29 mouse cellular contexts compared by ENCODE assay signal in genomic region chr5:136560656-136561055, GRCm38 (mm10). TPM values are rescaled to one million over a fixed set of nuclear protein-coding genes. Genes with fewer than 3 reads are reported as not detected.
DNase-seq lines count a peak whose midpoint lies in the region; ATAC-seq and TF ChIP-seq lines count a peak whose summit lies in the region.
"Had no signal": no experiment of that assay in that cellular context is flagged by ENCODE, and none has a peak within 500 bp of the region (broad histone marks: within the 10 kb centered on the region; RNA-seq: fewer than 3 reads in every experiment).

No protein-coding gene starts in this region.

- no peak overlapping the region for H3K4me2 ChIP-seq in lung, postnatal 0 days (replicated peaks; ENCODE audit: low read depth, low read length)
- H3K4me2 ChIP-seq in stomach, embryonic 16.5 days (ENCODE audit: low read depth, low read length), result no peak overlapping the region
- no peak overlapping the region for H3K4me2 ChIP-seq in stomach, postnatal 0 days (replicated peaks; ENCODE audit: low read depth)
- no peak overlapping the region for H3K4me2 ChIP-seq in liver, postnatal 0 days (ENCODE audit: low read depth, low read length)
- H3K4me2 ChIP-seq: embryonic facial prominence, embryonic 12.5 days; embryonic facial prominence, embryonic 15.5 days; heart, embryonic 12.5 days; heart, embryonic 15.5 days; hindbrain, embryonic 13.5 days had no signal

- no peaks in the 10 kb centered on the region for H3K27me3 ChIP-seq in lung, postnatal 0 days (replicated peaks; ENCODE audit: insufficient read depth, low read length)
- no peaks in the 10 kb centered on the region for H3K27me3 ChIP-seq in stomach, embryonic 16.5 days (ENCODE audit: control insufficient read depth, insufficient read depth, low read length)
- no peaks in the 10 kb centered on the region for H3K27me3 ChIP-seq in stomach, postnatal 0 days (ENCODE audit: control insufficient read depth, insufficient read depth, low read length)
- H3K27me3 ChIP-seq in liver, postnatal 0 days (ENCODE audit: insufficient read depth, low read length), result no peaks in the 10 kb centered on the region
- H3K27me3 ChIP-seq: CH12.LX; embryonic facial prominence, embryonic 15.5 days; heart, embryonic 12.5 days; heart, embryonic 15.5 days; hindbrain, embryonic 13.5 days had no signal

- H3K36me3 ChIP-seq in lung, postnatal 0 days (ENCODE audit: insufficient read depth, low read length), result no peaks in the 10 kb centered on the region
- H3K36me3 ChIP-seq in stomach, embryonic 16.5 days (ENCODE audit: control insufficient read depth, insufficient read depth, low read length), result no peaks in the 10 kb centered on the region
- no peaks in the 10 kb centered on the region for H3K36me3 ChIP-seq in stomach, postnatal 0 days (ENCODE audit: control insufficient read depth, insufficient read depth, low read length)
- no peaks in the 10 kb centered on the region for H3K36me3 ChIP-seq in liver, postnatal 0 days (replicated peaks; ENCODE audit: insufficient read depth, low read length)
- H3K36me3 ChIP-seq: embryonic facial prominence, embryonic 12.5 days; embryonic facial prominence, embryonic 15.5 days; heart, embryonic 12.5 days; heart, embryonic 15.5 days had no signal

- whole genome bisulfite sequencing in lung, postnatal 0 days, result 38% methylated on average over 7 of the region's 7 CpGs
- WGBS in stomach, embryonic 16.5 days, result 57% methylated on average over 7 of the region's 7 CpGs
- WGBS in stomach, postnatal 0 days, result 42% methylated on average over 7 of the region's 7 CpGs
- WGBS in liver, postnatal 0 days (ENCODE audit: insufficient replicate concordance), result 58% methylated on average over 7 of the region's 7 CpGs

- H3K4me1 ChIP-seq in lung, postnatal 0 days (ENCODE audit: insufficient read depth, low read depth, low read length), result peaks cover 24% of the 10 kb centered on the region
- H3K4me1 ChIP-seq in stomach, embryonic 16.5 days (ENCODE audit: control insufficient read depth, insufficient read depth, low read length), result peaks cover 45% of the 10 kb centered on the region
- peaks cover 11% of the 10 kb centered on the region; the same call in 1 of the 2 replicates for H3K4me1 ChIP-seq in stomach, postnatal 0 days (replicated peaks; ENCODE audit: control insufficient read depth, insufficient read depth)
- H3K4me1 ChIP-seq in liver, postnatal 0 days (ENCODE audit: insufficient read depth), result peaks cover 29% of the 10 kb centered on the region

- no peak overlapping the region for H3K4me3 ChIP-seq in lung, postnatal 0 days (ENCODE audit: low read depth, low read length)
- H3K4me3 ChIP-seq in stomach, embryonic 16.5 days (replicated peaks; ENCODE audit: low read length), result no peak overlapping the region
- H3K4me3 ChIP-seq in stomach, postnatal 0 days (ENCODE audit: low read depth, low read length), result no peak overlapping the region
- no peak overlapping the region for H3K4me3 ChIP-seq in liver, postnatal 0 days (ENCODE audit: low read depth, low read length)
- H3K4me3 ChIP-seq: embryonic facial prominence, embryonic 12.5 days; embryonic facial prominence, embryonic 15.5 days; gastrocnemius, adult 2 months; heart, embryonic 12.5 days; heart, embryonic 15.5 days; hindbrain, embryonic 10.5 days; hindbrain, embryonic 13.5 days had no signal

- no peak for TF ChIP-seq CTCF in lung, postnatal 0 days (IDR thresholded peaks at IDR 0.05)
- no peak for TF ChIP-seq CTCF in stomach, postnatal 0 days (IDR thresholded peaks at IDR 0.05; ENCODE audit: low read depth)
- no peak for TF ChIP-seq CTCF in liver, postnatal 0 days (IDR thresholded peaks at IDR 0.05; ENCODE audit: low read depth)

- H3K9ac ChIP-seq in lung, postnatal 0 days (replicated peaks; ENCODE audit: low read depth), result no peak overlapping the region
- H3K9ac ChIP-seq in stomach, embryonic 16.5 days (ENCODE audit: low read length), result no peak overlapping the region
- no peak overlapping the region for H3K9ac ChIP-seq in stomach, postnatal 0 days (ENCODE audit: low read length)
- no peak overlapping the region for H3K9ac ChIP-seq in liver, postnatal 0 days (replicated peaks)
- H3K9ac ChIP-seq: embryonic facial prominence, embryonic 12.5 days; embryonic facial prominence, embryonic 15.5 days; forebrain, postnatal 0 days; heart, embryonic 12.5 days; heart, embryonic 15.5 days; hindbrain, embryonic 13.5 days had no signal

- no peak for TF ChIP-seq EP300 in lung, postnatal 0 days (IDR thresholded peaks at IDR 0.05)
- no peak for TF ChIP-seq EP300 in stomach, postnatal 0 days (optimal IDR thresholded peaks at IDR 0.05)
- no peak for TF ChIP-seq EP300 in liver, postnatal 0 days (IDR thresholded peaks at IDR 0.05; ENCODE audit: low read depth)

- peak overlapping the region; percentile 21; the same call in 1 of the 2 replicates for H3K27ac ChIP-seq in lung, postnatal 0 days (ENCODE audit: low read length)
- H3K27ac ChIP-seq in stomach, embryonic 16.5 days (ENCODE audit: low read length), result peak overlapping the region; percentile 40; the same call in 1 of the 2 replicates
- H3K27ac ChIP-seq in stomach, postnatal 0 days (replicated peaks), result no peak overlapping the region
- no peak overlapping the region for H3K27ac ChIP-seq in liver, postnatal 0 days (ENCODE audit: low read depth)
- H3K27ac ChIP-seq: embryonic facial prominence, embryonic 12.5 days; embryonic facial prominence, embryonic 15.5 days; gastrocnemius, adult 2 months; heart, embryonic 15.5 days; hindbrain, embryonic 10.5 days; hindbrain, embryonic 13.5 days had no signal

- H3K9me3 ChIP-seq in lung, postnatal 0 days (ENCODE audit: low read length), result no peaks in the 10 kb centered on the region
- H3K9me3 ChIP-seq in stomach, embryonic 16.5 days (replicated peaks; ENCODE audit: control insufficient read depth, low read length), result no peaks in the 10 kb centered on the region
- no peaks in the 10 kb centered on the region for H3K9me3 ChIP-seq in stomach, postnatal 0 days (ENCODE audit: control insufficient read depth, low read length)
- H3K9me3 ChIP-seq in liver, postnatal 0 days (ENCODE audit: low read length), result no peaks in the 10 kb centered on the region
- H3K9me3 ChIP-seq: embryonic facial prominence, embryonic 12.5 days; embryonic facial prominence, embryonic 15.5 days; heart, embryonic 12.5 days; heart, embryonic 15.5 days; hindbrain, embryonic 10.5 days; hindbrain, embryonic 13.5 days had no signal

- peak; percentile 13 for DNase-seq in lung, postnatal 0 days (ENCODE audit: low spot score)
- DNase-seq in lung, postnatal 36 days, result no peak
- DNase-seq in stomach, postnatal 0 days (ENCODE audit: low spot score), result no peak
- peak; percentile 54 for DNase-seq in ES-CJ7 (ENCODE audit: low read depth, low spot score)
- no peak for DNase-seq in heart, adult 8-10 months (ENCODE audit: low spot score)
- DNase-seq in liver, postnatal 0 days, result no peak
- DNase-seq: adrenal gland, adult 2 months; adrenal gland, postnatal 14 days; B cell, adult 2 months; cerebellum, adult 11 months; cerebellum, adult 2 months; cerebellum, adult 9-11 months; cerebellum, postnatal 25 days; forebrain, postnatal 0 days; gastrocnemius, adult 2 months; gastrocnemius, postnatal 14 days; heart, adult 11 months; heart, postnatal 10 days; heart, postnatal 36 days had no signal

- no peak for ATAC-seq in lung, postnatal 0 days
- no peak for ATAC-seq in stomach, embryonic 16.5 days (ENCODE audit: insufficient read depth, low FRiP score)
- no peak for ATAC-seq in stomach, postnatal 0 days (ENCODE audit: low FRiP score, low TSS enrichment)
- no peak for ATAC-seq in liver, postnatal 0 days
- ATAC-seq: forebrain, embryonic 14.5 days; forebrain, postnatal 0 days; hindbrain, embryonic 16.5 days had no signal

RNA-seq across cellular contexts. Expression of gene Cux1, which starts 6.6 kb away (rescaled TPM):
- 68.5 and 74.0 TPM in 2 replicates for polyA plus RNA-seq in lung, postnatal 0 days (2015; fragmentation: Nextera tagmentation; extraction: Ambion mirVana)
- 76.1 and 77.7 TPM in 2 replicates for polyA plus RNA-seq in stomach, embryonic 16.5 days (2015; fragmentation: Nextera tagmentation; extraction: Ambion mirVana)
- 33.7 and 36.3 TPM in 2 replicates for polyA plus RNA-seq in stomach, postnatal 0 days (2015; fragmentation: Nextera tagmentation; extraction: Ambion mirVana)
- 100 to 1,000 TPM in 1 of 4 experiments, 10 to 100 TPM in 3; 79.3 to 102 (median 88.5) TPM for total RNA-seq in heart, adult 8-10 months (2022)
- 9.2 and 10.7 TPM in 2 replicates for polyA plus RNA-seq in liver, postnatal 0 days (2015; fragmentation: Nextera tagmentation; extraction: Ambion mirVana)

Comparison
In these comparisons a context has a peak if more than half of its experiments do, and no peak if none do; other contexts are left out.
1. DNase-seq: peak in lung, postnatal 0 days (single experiment) and ES-CJ7 (single experiment); none in lung, postnatal 36 days (single experiment), stomach, postnatal 0 days (single experiment), heart, adult 8-10 months (single experiment) and liver, postnatal 0 days (single experiment).
2. H3K27ac ChIP-seq: peak in lung, postnatal 0 days (single experiment) and stomach, embryonic 16.5 days (single experiment); none in stomach, postnatal 0 days (single experiment) and liver, postnatal 0 days (single experiment).